Mouse (Mus musculus) embryonic facial prominence, embryonic 15.5 days (tissue): ENCODE data around the gene As3mt. TPM values are rescaled to one million over a fixed set of nuclear protein-coding genes. Genes with fewer than 3 reads are reported as not detected.
"Not testable (repeated sequence)": the region's sequence is repeated elsewhere in the genome, so short reads cannot be mapped to it uniquely, and the experiment has no call there.

Source experiments
- ATAC-seq: fragments of 200-750 bp; cut with Nextera tagmentation; 2 replicates; pipeline ENCODE4 v1.8.0; 2017; ENCODE audit warnings: low read depth, moderate TSS enrichment; ENCODE audit not compliant: insufficient number of reproducible peaks, low FRiP score, low TSS enrichment
- H3K27ac ChIP-seq: fragments of 300-500 bp; sonication (generic); replicated peaks from 2 replicates; pipeline ENCODE4 v1.5.1; 2015; ENCODE audit warnings: mild to moderate bottlenecking, inconsistent platforms
- H3K27me3 ChIP-seq: fragments of 300-500 bp; sonication (generic); 2 replicates; pipeline ENCODE4 v1.6.1; 2015; ENCODE audit warnings: inconsistent platforms
- H3K36me3 ChIP-seq: fragments of 300-500 bp; sonication (generic); 2 replicates; pipeline ENCODE4 v1.6.1; 2015; ENCODE audit warnings: mild to moderate bottlenecking, inconsistent platforms
- H3K4me1 ChIP-seq: fragments of 300-500 bp; sonication (generic); 2 replicates; pipeline ENCODE4 v1.6.1; 2015; ENCODE audit warnings: inconsistent platforms
- H3K4me2 ChIP-seq: fragments of 300-500 bp; sonication (generic); replicated peaks from 2 replicates; pipeline ENCODE4 v1.6.1; 2015; ENCODE audit warnings: mild to moderate bottlenecking, inconsistent platforms
- H3K4me3 ChIP-seq: fragments of 300-500 bp; sonication (generic); replicated peaks from 2 replicates; pipeline ENCODE4 v1.5.1; 2015; ENCODE audit warnings: mild to moderate bottlenecking, inconsistent platforms
- H3K9ac ChIP-seq: fragments of 300-500 bp; sonication (generic); 2 replicates; pipeline ENCODE4 v1.6.1; 2015; ENCODE audit warnings: inconsistent platforms
- H3K9me3 ChIP-seq: fragments of 300-500 bp; sonication (generic); replicated peaks from 2 replicates; pipeline ENCODE4 v1.6.1; 2016; ENCODE audit warnings: inconsistent platforms
- WGBS: fragments of 180-500 bp; shearing (Covaris S2); methylation state at CpG from one replicate; pipeline ENCODE4 v1.1.7; 2015; 5-methylcytosine and 5-hydroxymethylcytosine counted together
- polyA plus RNA-seq: library from polyadenylated mRNA; unstranded; fragments of >200 nt; fragmentation: Nextera tagmentation; extraction: Ambion mirVana; gene quantifications from 2 replicates; pipeline ENCODE4 v1.2.1, GENCODE M21; 2015

Gene As3mt
- polyA plus RNA-seq, 1 experiment from 2014 or later: 25.1 TPM

DNA sequence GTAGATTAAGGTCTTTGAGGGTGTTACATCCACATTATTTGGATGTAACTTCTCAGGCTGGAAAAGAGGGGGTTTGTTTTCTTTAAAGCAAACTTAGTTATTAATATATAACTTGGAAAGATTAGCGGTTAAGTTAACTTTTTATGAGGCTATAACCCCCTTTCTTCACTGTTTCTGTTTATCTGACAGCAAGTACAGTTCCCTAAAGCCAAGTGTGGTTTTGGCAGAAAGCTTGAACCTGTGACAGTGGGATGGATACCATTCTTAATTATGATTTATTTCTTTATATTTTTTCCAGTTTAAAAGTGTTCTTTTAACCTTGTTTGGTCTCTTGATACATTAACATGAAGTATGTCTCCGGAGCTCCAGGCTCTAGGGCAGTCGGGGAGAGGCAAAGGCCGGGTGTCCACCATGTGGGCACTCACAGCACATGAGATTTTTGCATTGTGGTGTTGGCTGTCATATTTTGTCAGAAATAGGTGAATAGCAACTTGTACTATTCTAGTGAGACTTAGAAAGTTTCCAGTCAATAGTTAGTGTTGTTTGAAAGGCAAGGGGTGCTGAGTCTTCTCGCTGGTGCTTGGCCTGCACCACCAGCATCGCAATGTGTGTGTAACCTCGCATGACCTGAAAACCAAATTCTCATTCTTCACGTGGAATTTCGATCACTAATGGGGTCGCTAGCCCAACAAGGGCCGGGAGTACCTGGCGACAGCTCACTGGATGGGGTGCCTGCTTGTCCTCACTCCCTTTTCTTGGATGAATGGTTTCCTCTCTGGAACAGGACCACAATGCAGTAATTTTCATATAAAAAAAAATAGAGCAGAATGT lies 56.9 kb downstream of the As3mt start:
- Histone ChIP-seq H3K4me3 (0 out of 2 replicates have a peak overlapping the region, but pooled peaks have one; percentile 2), H3K27me3 (peaks cover 17% of the 10 kb centered on the region), H3K4me2 (0 out of 2 replicates have a peak overlapping the region, but pooled peaks have one; percentile 10), H3K36me3 (no peaks in the 10 kb centered on the region), H3K9ac (no peak overlapping the region), H3K4me1 (peaks cover 26% of the 10 kb centered on the region), H3K9me3 (no peaks in the 10 kb centered on the region), H3K27ac (no peak overlapping the region)
- no peak for ATAC-seq
- WGBS: 68% methylated on average over 12 of the region's 12 CpGs

DNA sequence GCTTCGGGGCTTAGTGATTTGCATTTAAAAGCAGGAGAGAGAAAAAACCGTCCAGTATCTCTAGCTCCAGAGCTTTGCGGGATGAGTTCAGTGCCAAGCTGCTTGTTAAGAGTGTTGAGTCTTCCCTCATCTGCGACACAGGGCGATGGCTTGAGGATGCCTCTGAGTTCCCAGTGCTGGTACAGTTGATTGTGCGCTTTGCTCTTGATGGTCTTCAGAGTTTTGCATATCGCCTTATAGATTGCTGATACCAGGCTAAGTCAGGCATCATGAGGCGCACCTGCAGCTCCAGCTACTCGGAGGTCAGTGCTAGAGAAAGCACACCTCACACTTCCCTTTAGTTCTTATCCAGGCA lies 57.5 kb downstream of the As3mt start:
- Histone ChIP-seq H3K27ac (no peak overlapping the region), H3K27me3 (peaks cover 17% of the 10 kb centered on the region), H3K4me2 (0 out of 2 replicates have a peak overlapping the region, but pooled peaks have one; percentile 10), H3K4me3 (no peak overlapping the region), H3K4me1 (peaks cover 26% of the 10 kb centered on the region), H3K9me3 (no peaks in the 10 kb centered on the region), H3K9ac (no peak overlapping the region), H3K36me3 (no peaks in the 10 kb centered on the region)
- WGBS: 70% methylated on average over 9 of the region's 9 CpGs
- no peak for ATAC-seq

DNA sequence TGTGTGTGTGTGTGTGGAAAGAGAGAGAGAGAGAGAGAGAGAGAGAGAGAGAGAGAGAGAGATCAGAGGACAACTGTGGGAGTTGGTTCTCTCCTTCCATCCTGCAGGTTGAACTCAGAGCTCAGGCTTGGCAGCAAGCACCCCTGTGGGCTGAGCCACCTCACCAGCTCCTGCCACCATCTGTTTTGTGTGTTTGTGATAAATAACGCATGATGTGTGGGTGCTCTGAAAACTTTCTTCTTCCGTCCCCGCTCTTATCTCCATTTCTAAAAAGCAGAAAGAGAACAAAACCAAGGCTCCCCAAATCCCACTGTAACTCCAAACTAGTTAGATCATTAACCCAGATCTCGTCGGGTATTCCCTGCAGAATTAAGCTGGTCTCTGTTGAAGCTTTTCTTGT lies 58.9 kb downstream of the As3mt start:
- no peak overlapping the region for H3K4me2 ChIP-seq
- ATAC-seq: no peak
- H3K9me3 ChIP-seq: no peaks in the 10 kb centered on the region
- peaks cover 17% of the 10 kb centered on the region; the same call in 1 of the 2 replicates for H3K27me3 ChIP-seq
- no peak overlapping the region for H3K4me3 ChIP-seq
- no peaks in the 10 kb centered on the region for H3K36me3 ChIP-seq
- H3K4me1 ChIP-seq: peaks cover 26% of the 10 kb centered on the region
- no peak overlapping the region for H3K27ac ChIP-seq
- H3K9ac ChIP-seq: no peak overlapping the region
- 69% methylated on average over 5 of the region's 5 CpGs for WGBS

DNA sequence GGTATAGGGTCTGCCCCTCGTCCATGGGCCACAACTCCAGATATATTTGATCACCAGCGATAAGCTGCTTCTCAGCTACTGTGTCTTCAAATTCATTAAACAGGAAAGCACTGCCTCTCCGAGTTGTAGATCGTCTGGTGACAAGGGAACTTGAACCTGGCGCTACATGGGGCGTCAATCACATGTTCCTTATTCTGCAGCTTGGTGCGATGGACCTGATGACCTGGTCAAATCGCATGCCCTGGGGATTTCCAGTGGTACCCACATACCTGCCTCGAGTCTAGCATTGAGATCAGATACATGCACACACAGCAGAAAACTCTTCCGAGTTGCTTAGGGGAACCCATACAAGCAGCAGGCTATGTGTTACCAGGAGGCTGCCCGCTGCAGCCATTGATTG lies 62.5 kb downstream of the As3mt start:
- no peak overlapping the region for H3K4me2 ChIP-seq
- no peak overlapping the region for H3K4me3 ChIP-seq
- H3K36me3 ChIP-seq: no peaks in the 10 kb centered on the region
- 85% methylated on average over 11 of the region's 11 CpGs for WGBS
- no peak overlapping the region for H3K9ac ChIP-seq
- no peak overlapping the region for H3K27ac ChIP-seq
- no peaks in the 10 kb centered on the region for H3K9me3 ChIP-seq
- no peaks in the 10 kb centered on the region for H3K27me3 ChIP-seq
- ATAC-seq: no peak
- H3K4me1 ChIP-seq: peaks cover 2% of the 10 kb centered on the region; the same call in 1 of the 2 replicates

DNA sequence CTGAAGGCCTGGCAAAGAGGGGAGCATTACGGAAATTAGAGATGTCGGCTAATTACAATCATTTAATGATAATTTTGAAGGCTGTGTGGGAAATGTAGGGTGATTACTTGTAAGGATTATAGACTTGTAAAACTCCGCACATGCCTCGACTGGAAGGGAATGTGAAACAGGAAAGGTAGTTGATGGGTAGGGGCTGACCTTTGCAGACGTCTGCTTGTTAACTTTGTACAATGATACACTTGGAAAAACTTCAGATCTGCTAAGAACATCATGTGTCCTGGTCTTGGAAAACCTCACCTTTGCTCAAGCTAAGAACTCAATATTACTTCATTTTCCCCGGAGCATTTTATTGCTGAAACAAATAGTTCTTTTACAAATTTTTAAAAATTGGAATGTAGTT lies 64.5 kb downstream of the As3mt start:
- Histone ChIP-seq H3K4me1 (no peaks in the 10 kb centered on the region), H3K4me2 (no peak overlapping the region), H3K9ac (no peak overlapping the region), H3K9me3 (no peaks in the 10 kb centered on the region), H3K27ac (no peak overlapping the region), H3K36me3 (no peaks in the 10 kb centered on the region), H3K27me3 (no peaks in the 10 kb centered on the region), H3K4me3 (no peak overlapping the region)
- WGBS: 60% methylated on average over 6 of the region's 6 CpGs
- no peak for ATAC-seq

DNA sequence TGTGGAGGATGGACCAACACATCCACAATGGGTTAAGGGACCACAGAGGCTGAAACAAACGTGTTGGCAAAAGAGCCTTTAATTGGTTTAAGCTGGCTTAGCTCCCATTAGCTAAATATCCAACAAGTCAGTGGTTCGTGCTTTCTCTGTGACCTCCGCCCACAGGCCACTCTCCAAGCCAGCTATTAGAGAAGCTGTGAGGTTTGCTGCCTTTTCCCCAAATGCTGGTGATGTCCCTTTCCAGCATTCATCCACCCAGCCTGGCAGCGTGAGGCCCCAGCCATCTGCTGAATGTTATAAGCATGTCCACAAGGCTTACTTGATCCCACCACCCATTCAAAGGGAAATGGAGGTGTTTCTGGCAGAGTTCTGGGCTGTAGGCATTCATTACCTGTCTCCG lies 69.1 kb downstream of the As3mt start:
- no peaks in the 10 kb centered on the region for H3K27me3 ChIP-seq
- 48% methylated on average over 5 of the region's 5 CpGs for WGBS

DNA sequence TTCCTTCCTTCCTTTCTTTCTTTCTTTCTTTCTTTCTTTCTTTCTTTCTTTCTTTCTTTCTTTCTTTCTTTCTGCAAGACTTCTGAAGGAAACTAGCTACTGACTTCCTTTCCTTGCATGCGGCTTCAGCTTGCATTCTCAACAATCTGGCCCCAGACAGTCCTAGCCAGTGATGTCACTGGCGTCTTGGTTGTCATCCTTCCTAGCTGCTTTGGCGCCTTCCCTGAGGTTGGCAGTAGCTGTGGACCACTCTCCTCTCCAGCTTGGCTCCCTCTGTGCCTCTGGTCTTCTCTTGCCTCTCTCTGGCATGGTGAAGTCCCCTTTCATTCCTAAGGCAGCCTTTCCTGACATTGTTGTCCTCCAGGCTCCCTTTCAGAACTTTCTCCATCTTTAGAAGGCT lies 69.6 kb downstream of the As3mt start:
- Histone ChIP-seq H3K9ac (no peak overlapping the region), H3K4me1 (no peaks in the 10 kb centered on the region), H3K36me3 (no peaks in the 10 kb centered on the region), H3K4me2 (no peak overlapping the region), H3K27ac (no peak overlapping the region), H3K4me3 (no peak overlapping the region), H3K9me3 (no peaks in the 10 kb centered on the region), H3K27me3 (no peaks in the 10 kb centered on the region)
- no peak for ATAC-seq
- 79% methylated on average over 3 of the region's 3 CpGs for WGBS

More for the DNA sequence above, 69.1 kb downstream of the As3mt start:
- Histone ChIP-seq H3K27ac (no peak overlapping the region), H3K4me2 (no peak overlapping the region), H3K4me3 (no peak overlapping the region), H3K9me3 (no peaks in the 10 kb centered on the region), H3K9ac (no peak overlapping the region), H3K36me3 (no peaks in the 10 kb centered on the region), H3K4me1 (no peaks in the 10 kb centered on the region)
- ATAC-seq: no peak

DNA sequence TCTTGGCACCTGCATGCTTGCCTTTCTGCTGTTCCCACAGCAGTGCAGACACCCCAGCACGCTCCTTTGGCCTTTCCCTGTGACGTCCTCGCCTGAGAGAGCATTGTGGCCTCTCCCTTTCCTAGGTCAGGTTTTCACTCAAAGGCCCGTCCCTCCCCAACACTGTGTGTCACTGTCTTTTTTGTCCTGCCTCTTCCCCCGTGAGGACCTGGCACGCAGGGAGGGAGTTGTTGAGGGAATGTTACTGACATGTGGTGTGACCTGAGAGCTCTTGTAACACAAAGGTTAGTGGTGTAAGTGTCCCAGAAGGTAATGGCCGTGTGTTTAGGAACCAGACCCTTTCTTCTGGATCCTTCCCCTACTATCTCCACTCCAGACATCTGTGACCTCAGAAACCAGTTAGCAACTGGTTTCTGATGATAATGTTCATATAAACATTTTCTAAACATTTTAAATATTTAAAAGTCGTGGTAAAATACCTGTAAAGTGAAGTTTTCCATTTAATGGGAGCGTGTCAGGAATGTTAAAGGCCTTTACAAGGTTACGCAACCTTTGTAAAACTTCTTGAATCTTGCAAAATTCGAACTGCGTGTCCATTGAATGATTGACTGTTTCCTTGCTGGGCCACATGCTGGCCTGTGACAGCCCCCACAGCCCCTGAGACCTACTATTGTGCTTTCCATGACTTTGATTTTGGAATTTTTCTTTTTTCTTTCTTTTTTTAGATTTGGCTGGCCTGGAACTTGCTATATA lies 70.8 kb downstream of the As3mt start:
- Histone ChIP-seq H3K4me2 (no peak overlapping the region), H3K27me3 (no peaks in the 10 kb centered on the region), H3K4me3 (no peak overlapping the region), H3K9ac (no peak overlapping the region), H3K9me3 (no peaks in the 10 kb centered on the region), H3K27ac (no peak overlapping the region), H3K4me1 (no peaks in the 10 kb centered on the region), H3K36me3 (no peaks in the 10 kb centered on the region)
- no peak for ATAC-seq
- 69% methylated on average over 12 of the region's 12 CpGs for WGBS

DNA sequence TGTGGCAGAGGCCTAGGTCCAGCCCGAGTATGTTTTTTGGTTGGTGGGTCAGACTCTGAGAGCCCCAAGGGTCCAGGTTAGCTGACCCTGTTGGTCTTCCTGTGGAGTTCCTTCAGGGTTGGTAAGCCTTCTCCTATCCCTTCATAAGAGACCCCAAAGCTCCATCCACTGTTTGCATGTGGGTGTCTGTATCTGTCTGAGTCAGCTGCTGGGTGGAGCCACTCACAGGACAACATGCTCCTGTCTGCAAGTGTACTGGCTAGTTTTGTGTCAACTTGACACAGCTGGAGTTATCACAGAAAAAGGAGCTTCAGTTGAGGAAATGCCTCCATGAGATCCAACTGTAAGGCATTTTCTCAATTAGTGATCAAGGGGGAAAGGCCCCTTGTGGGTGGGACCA lies 71.9 kb downstream of the As3mt start:
- not testable (repeated sequence) for ATAC-seq, H3K4me1 ChIP-seq, H3K27me3 ChIP-seq, H3K9ac ChIP-seq, H3K27ac ChIP-seq, H3K9me3 ChIP-seq, H3K4me2 ChIP-seq, H3K36me3 ChIP-seq, H3K4me3 ChIP-seq
- WGBS: 86% methylated on average over 1 of the region's 1 CpGs

DNA sequence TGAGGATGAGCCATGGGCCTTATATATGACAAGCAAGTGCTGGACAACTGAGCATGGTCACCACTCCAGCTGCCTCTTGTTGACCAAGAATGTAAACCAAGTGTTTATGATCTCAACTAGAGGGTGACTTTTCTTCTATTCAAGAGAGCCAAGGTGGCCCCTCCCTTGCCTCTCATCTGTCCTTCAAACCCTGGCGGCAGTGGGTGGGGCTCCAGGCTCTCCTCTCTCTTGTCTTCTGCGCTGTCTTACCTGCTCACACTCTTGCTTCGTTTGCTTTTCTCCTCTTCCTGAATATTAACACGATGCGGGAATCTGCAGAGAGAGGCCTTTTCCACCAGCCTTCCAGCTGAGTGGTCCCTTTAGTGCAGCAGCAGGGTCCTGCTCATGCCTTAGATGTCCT lies 76.8 kb downstream of the As3mt start:
- no peak for ATAC-seq
- no peaks in the 10 kb centered on the region for H3K36me3 ChIP-seq

DNA sequence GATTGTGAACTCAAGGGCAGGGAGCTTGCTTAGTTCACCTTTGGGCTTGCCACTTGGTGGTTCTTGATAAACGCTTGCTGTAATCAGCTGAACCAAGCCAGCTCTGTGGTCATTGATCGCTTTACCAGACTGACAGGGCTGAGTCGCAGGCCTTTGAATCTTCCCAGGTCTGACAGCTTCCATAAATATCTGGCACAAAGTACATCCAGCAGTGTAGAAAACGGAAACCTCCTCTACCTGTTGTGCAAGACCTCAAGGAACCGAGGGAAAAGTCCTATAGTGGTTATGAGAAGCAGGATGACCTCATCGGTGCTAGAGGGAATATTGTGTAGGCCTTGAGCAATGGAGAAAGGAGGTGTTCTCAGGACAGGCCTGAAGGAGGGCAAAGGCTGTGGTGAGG lies 77.2 kb downstream of the As3mt start:
- no peak overlapping the region for H3K4me3 ChIP-seq
- H3K9me3 ChIP-seq: no peaks in the 10 kb centered on the region
- 82% methylated on average over 6 of the region's 6 CpGs for WGBS
- no peaks in the 10 kb centered on the region for H3K4me1 ChIP-seq
- no peak overlapping the region for H3K4me2 ChIP-seq
- no peak for ATAC-seq
- no peaks in the 10 kb centered on the region for H3K27me3 ChIP-seq
- H3K9ac ChIP-seq: no peak overlapping the region
- H3K27ac ChIP-seq: no peak overlapping the region
- no peaks in the 10 kb centered on the region for H3K36me3 ChIP-seq

More for the DNA sequence above, 76.8 kb downstream of the As3mt start:
- H3K27me3 ChIP-seq: no peaks in the 10 kb centered on the region
- 81% methylated on average over 5 of the region's 5 CpGs for WGBS
- H3K4me3 ChIP-seq: no peak overlapping the region
- H3K9me3 ChIP-seq: no peaks in the 10 kb centered on the region
- no peaks in the 10 kb centered on the region for H3K4me1 ChIP-seq
- no peak overlapping the region for H3K27ac ChIP-seq
- no peak overlapping the region for H3K4me2 ChIP-seq
- H3K9ac ChIP-seq: no peak overlapping the region
